Mouse (Mus musculus) liver, postnatal 0 days (tissue): ENCODE results near the gene Irf4. TPM values are rescaled to one million over a fixed set of nuclear protein-coding genes. Genes with fewer than 3 reads are reported as not detected.

Experiments used
- ATAC-seq: fragments of 200-750 bp; cut with Nextera tagmentation; 2 replicates; pipeline ENCODE4 v1.8.0; 2017; ENCODE audit warnings: mild to moderate bottlenecking, moderate library complexity
- DNase-seq: peaks from one replicate; pipeline ENCODE4 v3.0.0-alpha.2; 2016
- H3K27ac ChIP-seq: fragments of 300-500 bp; sonication (generic); 2 replicates; pipeline ENCODE4 v1.5.1; 2014; ENCODE audit warnings: antibody characterized with exemption, moderate library complexity, mild to moderate bottlenecking, low read depth
- H3K27me3 ChIP-seq: fragments of 300-500 bp; sonication (generic); 2 replicates; pipeline ENCODE4 v1.6.1; 2014; ENCODE audit warnings: low read length, control low read depth, mixed read lengths; ENCODE audit not compliant: insufficient read depth
- H3K36me3 ChIP-seq: fragments of 300-500 bp; sonication (generic); replicated peaks from 2 replicates; pipeline ENCODE4 v1.6.1; 2014; ENCODE audit warnings: mild to moderate bottlenecking, control low read depth, low read length, moderate library complexity, mixed read lengths; ENCODE audit not compliant: insufficient read depth
- H3K4me1 ChIP-seq: fragments of 300-500 bp; sonication (generic); 2 replicates; pipeline ENCODE4 v1.6.1; 2014; ENCODE audit warnings: antibody characterized with exemption, mild to moderate bottlenecking, control low read depth; ENCODE audit not compliant: insufficient read depth
- H3K4me2 ChIP-seq: fragments of 300-500 bp; sonication (generic); 2 replicates; pipeline ENCODE4 v1.6.1; 2014; ENCODE audit warnings: low read depth, mild to moderate bottlenecking, low read length, moderate library complexity, mixed read lengths
- H3K4me3 ChIP-seq: fragments of 300-500 bp; sonication (generic); 2 replicates; pipeline ENCODE4 v1.5.1; 2014; ENCODE audit warnings: low read depth, low read length
- H3K9ac ChIP-seq: fragments of 300-500 bp; sonication (generic); replicated peaks from 2 replicates; pipeline ENCODE4 v1.6.1; 2014; ENCODE audit warnings: mild to moderate bottlenecking, moderate library complexity
- H3K9me3 ChIP-seq: fragments of 300-500 bp; sonication (generic); 2 replicates; pipeline ENCODE4 v1.6.1; 2016; ENCODE audit warnings: mild to moderate bottlenecking, control low read depth, low read length, mixed read lengths
- CTCF ChIP-seq: sonication (generic); IDR thresholded peaks from 2 replicates; pipeline ENCODE4 v1.5.1; 2016; ENCODE audit warnings: antibody characterized with exemption, low read depth
- EP300 ChIP-seq: IDR thresholded peaks from 2 replicates; pipeline ENCODE4 v1.6.1; 2016; ENCODE audit warnings: antibody characterized with exemption, low read depth, mild to moderate bottlenecking
- WGBS: fragments of 180-500 bp; shearing (Covaris S2); extraction: QIAGEN DNeasy Blood & Tissue Kit; methylation state at CpG from one replicate; pipeline ENCODE4 v1.1.7; 2014; ENCODE audit not compliant: insufficient replicate concordance; 5-methylcytosine and 5-hydroxymethylcytosine counted together
- polyA plus RNA-seq: library from polyadenylated mRNA; unstranded; fragments of >200 nt; fragmentation: Nextera tagmentation; extraction: Ambion mirVana; gene quantifications from 2 replicates; pipeline ENCODE4 v1.2.1, GENCODE M21; 2015

The Irf4 gene
- polyA plus RNA-seq, 1 experiment from 2014 or later = 1.1 TPM

- H3K27me3 ChIP-seq = peaks cover 35% of the 10 kb centered on the region
- H3K4me1 ChIP-seq = peaks cover 4% of the 10 kb centered on the region
- no peaks in the 10 kb centered on the region for H3K9me3 ChIP-seq
- H3K36me3 ChIP-seq = no peaks in the 10 kb centered on the region
- TF ChIP-seq EP300 = no peak
- TF ChIP-seq CTCF = no peak
- no peak overlapping the region for H3K4me2 ChIP-seq
- DNase-seq = no peak
- H3K4me3 ChIP-seq = peak overlapping the region; percentile 42
- H3K27ac ChIP-seq = no peak overlapping the region
- no peak for ATAC-seq
- WGBS = 31% methylated on average over 6 of the region's 6 CpGs
- no peak overlapping the region for H3K9ac ChIP-seq
Measured at GRCm38 (mm10) chr13:30751304-30751580, 2.2 kb downstream of the Irf4 start.

- 67% methylated on average over 4 of the region's 4 CpGs for WGBS
- Histone ChIP-seq H3K27ac (no peak overlapping the region), H3K4me2 (no peak overlapping the region), H3K27me3 (peaks cover 33% of the 10 kb centered on the region), H3K36me3 (no peaks in the 10 kb centered on the region), H3K9ac (no peak overlapping the region), H3K4me3 (no peak overlapping the region), H3K4me1 (peaks cover 4% of the 10 kb centered on the region), H3K9me3 (no peaks in the 10 kb centered on the region)
- TF ChIP-seq CTCF (no peak), EP300 (no peak)
- DNase-seq (no peak), ATAC-seq (no peak)
Measured at GRCm38 (mm10) chr13:30752581-30753187, 3.7 kb downstream of the Irf4 start.

GRCm38 (mm10) chr13:30753441-30753840 is 4.4 kb downstream of the Irf4 start:
- TF ChIP-seq EP300 = no peak
- TF ChIP-seq CTCF = no peak
- no peak overlapping the region for H3K4me2 ChIP-seq
- H3K4me3 ChIP-seq = no peak overlapping the region
- no peaks in the 10 kb centered on the region for H3K36me3 ChIP-seq
- 64% methylated on average over 3 of the region's 3 CpGs for WGBS
- H3K4me1 ChIP-seq = peaks cover 4% of the 10 kb centered on the region
- no peak overlapping the region for H3K27ac ChIP-seq
- no peaks in the 10 kb centered on the region for H3K9me3 ChIP-seq
- DNase-seq (no peak), ATAC-seq (no peak)
- no peak overlapping the region for H3K9ac ChIP-seq
- H3K27me3 ChIP-seq = peaks cover 28% of the 10 kb centered on the region

- ATAC-seq (no peak), DNase-seq (no peak)
- no peak overlapping the region for H3K9ac ChIP-seq
- no peak overlapping the region for H3K4me2 ChIP-seq
- no peak for TF ChIP-seq CTCF
- TF ChIP-seq EP300 = no peak
- peaks cover 22% of the 10 kb centered on the region for H3K27me3 ChIP-seq
- H3K27ac ChIP-seq = no peak overlapping the region
- H3K4me3 ChIP-seq = no peak overlapping the region
- H3K9me3 ChIP-seq = no peaks in the 10 kb centered on the region
- no peaks in the 10 kb centered on the region for H3K36me3 ChIP-seq
- WGBS = 71% methylated on average over 4 of the region's 4 CpGs
- no peaks in the 10 kb centered on the region; the same call in 1 of the 2 replicates for H3K4me1 ChIP-seq
Measured at GRCm38 (mm10) chr13:30754066-30754465, 5.0 kb downstream of the Irf4 start.

GRCm38 (mm10) chr13:30754825-30755476 is 5.9 kb downstream of the Irf4 start:
- ATAC-seq = no peak

GRCm38 (mm10) chr13:30755577-30755976 is 6.6 kb downstream of the Irf4 start:
- Histone ChIP-seq H3K4me3 (no peak overlapping the region), H3K4me2 (no peak overlapping the region), H3K9ac (no peak overlapping the region), H3K4me1 (no peaks in the 10 kb centered on the region), H3K27ac (no peak overlapping the region), H3K9me3 (no peaks in the 10 kb centered on the region), H3K36me3 (no peaks in the 10 kb centered on the region), H3K27me3 (peaks cover 7% of the 10 kb centered on the region; the same call in 1 of the 2 replicates)
- TF ChIP-seq CTCF = no peak
- no peak for TF ChIP-seq EP300
- no peak for ATAC-seq
- WGBS = 52% methylated on average over 3 of the region's 3 CpGs
- DNase-seq = no peak

More at GRCm38 (mm10) chr13:30754825-30755476, 5.9 kb downstream of the Irf4 start:
- Histone ChIP-seq H3K27me3 (peaks cover 13% of the 10 kb centered on the region), H3K9ac (no peak overlapping the region), H3K4me3 (no peak overlapping the region), H3K36me3 (no peaks in the 10 kb centered on the region), H3K4me1 (no peaks in the 10 kb centered on the region), H3K27ac (no peak overlapping the region), H3K4me2 (no peak overlapping the region), H3K9me3 (no peaks in the 10 kb centered on the region)
- WGBS = 74% methylated on average over 10 of the region's 10 CpGs
- DNase-seq = no peak
- TF ChIP-seq EP300 (no peak), CTCF (no peak)
